Mouse (Mus musculus): ENCODE results near the gene Fam229b.

GRCm38 (mm10) chr10:39162666-39163484 lies 29.2 kb upstream of the Fam229b start:
- TF ChIP-seq POLR2A (IDR thresholded peaks at IDR 0.05; ENCODE audit: borderline replicate concordance, low read depth, low read length) (no peak), CTCF (IDR thresholded peaks at IDR 0.05; ENCODE audit: low read depth, low read length) (no peak)
